Mouse (Mus musculus): ENCODE results near the gene Ect2l. TPM values are rescaled to one million over a fixed set of nuclear protein-coding genes. Genes with fewer than 3 reads are reported as not detected.

Ect2l gene
- polyA plus RNA-seq, 1 experiment = not detected

DNA sequence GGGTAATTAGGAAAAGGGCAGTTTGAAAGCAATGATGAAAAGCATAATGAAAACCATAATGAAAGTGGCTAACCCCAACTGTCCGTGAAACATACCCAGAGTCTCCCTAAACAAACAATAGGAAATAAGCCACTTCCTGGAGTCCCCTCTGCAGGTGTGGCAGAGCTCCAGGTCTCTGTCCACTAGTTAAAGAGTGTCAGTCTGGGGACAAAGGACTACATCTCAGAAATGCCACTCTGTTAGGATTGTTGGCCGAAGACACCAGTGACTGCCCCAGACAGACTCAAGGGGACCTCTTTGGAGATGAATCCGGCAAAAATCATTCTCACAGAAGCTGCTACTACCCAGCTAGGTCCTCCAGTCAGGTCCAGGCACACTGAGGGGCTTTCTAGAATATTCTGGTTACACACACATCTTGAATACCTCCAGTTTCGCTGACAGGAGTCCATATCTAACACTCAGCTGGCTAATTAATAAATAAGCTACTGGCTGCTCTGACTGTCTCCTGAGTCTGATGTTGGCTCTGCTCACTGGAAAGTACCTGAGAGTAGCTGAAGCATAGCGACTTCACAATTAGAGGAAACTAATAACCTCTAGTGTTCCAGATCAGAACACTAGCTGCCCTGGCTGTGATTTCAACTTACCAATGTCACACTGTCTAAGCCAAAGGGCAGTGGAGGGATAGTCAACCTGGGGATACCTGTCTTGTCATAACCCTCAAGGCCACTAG lies 12.2 kb downstream of the Ect2l start:
- H3K27ac ChIP-seq (ENCODE audit: control insufficient read depth, insufficient read depth, low read depth, low read length, poor library complexity) = no peak overlapping the region
- H3K4me1 ChIP-seq (ENCODE audit: control insufficient read depth, insufficient read depth, low read length) = no peaks in the 10 kb centered on the region; the same call in 1 of the 2 replicates
- 81% methylated on average over 5 of the region's 5 CpGs for WGBS
- TF ChIP-seq CTCF (IDR thresholded peaks at IDR 0.05; ENCODE audit: control insufficient read depth, insufficient read depth, low read length) (no peak), POLR2A (IDR thresholded peaks at IDR 0.05; ENCODE audit: borderline replicate concordance, control insufficient read depth, low read depth, low read length) (no peak)
- H3K4me3 ChIP-seq (replicated peaks; ENCODE audit: control insufficient read depth, low read depth, low read length) = no peak overlapping the region

DNA sequence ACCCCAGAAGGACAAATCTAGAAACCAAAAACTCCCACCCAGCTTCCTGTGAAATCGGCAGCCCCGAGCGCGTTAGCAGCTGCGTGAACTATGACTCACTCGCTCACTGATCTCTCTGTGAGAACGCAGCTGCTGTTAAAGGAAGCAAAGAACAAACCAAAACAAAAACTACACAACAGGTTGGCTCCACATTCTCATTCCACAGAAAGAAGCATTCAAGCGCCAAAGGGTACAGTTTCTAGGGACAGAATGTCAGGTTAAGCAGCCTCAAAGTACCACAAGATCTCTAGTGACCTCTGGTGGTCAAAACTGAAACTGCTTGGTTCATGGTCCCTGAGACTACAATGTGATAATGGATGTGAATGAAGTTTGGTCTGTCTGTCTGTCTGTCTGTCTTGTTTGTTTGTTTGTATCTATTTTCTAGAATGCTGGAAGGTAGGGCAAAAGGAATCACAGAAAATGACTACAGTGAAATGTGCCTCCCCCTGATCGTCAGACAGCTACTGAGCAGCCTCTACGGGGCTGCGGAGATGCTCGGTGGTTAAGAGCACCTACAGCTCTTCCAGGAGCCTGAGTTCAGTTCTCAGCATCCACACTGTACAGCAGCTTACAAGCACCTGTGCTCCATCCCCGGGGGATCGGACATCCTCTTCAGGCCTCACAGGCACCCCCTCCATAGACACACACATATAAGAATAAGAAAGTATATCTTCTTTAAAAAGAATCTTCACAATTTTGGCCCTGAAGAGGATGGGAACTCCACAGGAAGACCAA lies 13.3 kb downstream of the Ect2l start:
- 34% methylated on average over 14 of the region's 14 CpGs for WGBS

GRCm38 (mm10) chr10:18194737-18195141 lies 16.0 kb downstream of the Ect2l start:
- H3K27ac ChIP-seq (ENCODE audit: control insufficient read depth, insufficient read depth, low read depth, low read length, poor library complexity) = peak overlapping the region; percentile 72
- WGBS = 35% methylated on average over 14 of the region's 14 CpGs
- H3K4me1 ChIP-seq (ENCODE audit: control insufficient read depth, insufficient read depth, low read length) = no peaks in the 10 kb centered on the region; the same call in 1 of the 2 replicates
- TF ChIP-seq POLR2A (IDR thresholded peaks at IDR 0.05; ENCODE audit: borderline replicate concordance, control insufficient read depth, low read depth, low read length) (no peak), CTCF (IDR thresholded peaks at IDR 0.05; ENCODE audit: control insufficient read depth, insufficient read depth, low read length) (no peak)
- peak overlapping the region; percentile 40 for H3K4me3 ChIP-seq (replicated peaks; ENCODE audit: control insufficient read depth, low read depth, low read length)

More for the DNA sequence above, 13.3 kb downstream of the Ect2l start:
- TF ChIP-seq CTCF (IDR thresholded peaks at IDR 0.05; ENCODE audit: control insufficient read depth, insufficient read depth, low read length) (peak; percentile 48; the same call in 1 of the 2 replicates), POLR2A (IDR thresholded peaks at IDR 0.05; ENCODE audit: borderline replicate concordance, control insufficient read depth, low read depth, low read length) (no peak)
- H3K4me3 ChIP-seq (replicated peaks; ENCODE audit: control insufficient read depth, low read depth, low read length) = peak overlapping the region; percentile 53
- no peaks in the 10 kb centered on the region; the same call in 1 of the 2 replicates for H3K4me1 ChIP-seq (ENCODE audit: control insufficient read depth, insufficient read depth, low read length)
- 0 out of 2 replicates have a peak overlapping the region, but pooled peaks have one; percentile 14 for H3K27ac ChIP-seq (ENCODE audit: control insufficient read depth, insufficient read depth, low read depth, low read length, poor library complexity)

DNA sequence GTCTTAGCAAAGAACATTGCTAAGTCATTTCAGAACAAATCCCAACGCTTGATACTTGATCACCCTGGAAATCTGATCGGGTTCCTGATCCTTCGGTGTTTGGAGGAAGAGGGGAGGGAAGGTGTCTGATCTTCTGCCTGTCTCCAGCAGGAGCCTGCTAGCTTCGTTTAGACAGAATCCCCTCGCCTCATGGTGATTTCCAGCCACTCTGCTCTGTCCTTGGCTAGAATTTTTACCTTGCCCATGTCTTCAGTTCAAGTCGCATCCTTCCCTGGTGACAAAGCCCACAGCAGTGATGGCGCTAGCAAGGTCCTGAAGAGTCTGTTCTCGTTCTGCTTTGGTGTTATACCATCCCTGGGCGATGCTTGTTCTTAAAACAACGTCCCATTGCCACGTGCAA lies 16.5 kb downstream of the Ect2l start:
- H3K4me3 ChIP-seq (replicated peaks; ENCODE audit: control insufficient read depth, low read depth, low read length) = no peak overlapping the region
- H3K4me1 ChIP-seq (ENCODE audit: control insufficient read depth, insufficient read depth, low read length) = no peaks in the 10 kb centered on the region; the same call in 1 of the 2 replicates
- 77% methylated on average over 11 of the region's 11 CpGs for WGBS
- TF ChIP-seq CTCF (IDR thresholded peaks at IDR 0.05; ENCODE audit: control insufficient read depth, insufficient read depth, low read length) (no peak), POLR2A (IDR thresholded peaks at IDR 0.05; ENCODE audit: borderline replicate concordance, control insufficient read depth, low read depth, low read length) (no peak)
- H3K27ac ChIP-seq (ENCODE audit: control insufficient read depth, insufficient read depth, low read depth, low read length, poor library complexity) = peak overlapping the region; percentile 72; the same call in 1 of the 2 replicates

GRCm38 (mm10) chr10:18193221-18193620 lies 17.5 kb downstream of the Ect2l start:
- TF ChIP-seq CTCF (IDR thresholded peaks at IDR 0.05; ENCODE audit: control insufficient read depth, insufficient read depth, low read length) = no peak
- no peak for TF ChIP-seq POLR2A (IDR thresholded peaks at IDR 0.05; ENCODE audit: borderline replicate concordance, control insufficient read depth, low read depth, low read length)
- WGBS = 23% methylated on average over 11 of the region's 11 CpGs
- Histone ChIP-seq H3K4me1 (ENCODE audit: control insufficient read depth, insufficient read depth, low read length) (no peaks in the 10 kb centered on the region; the same call in 1 of the 2 replicates), H3K27ac (ENCODE audit: control insufficient read depth, insufficient read depth, low read depth, low read length, poor library complexity) (no peak overlapping the region), H3K4me3 (replicated peaks; ENCODE audit: control insufficient read depth, low read depth, low read length) (no peak overlapping the region)

- no peak for TF ChIP-seq POLR2A (IDR thresholded peaks at IDR 0.05; ENCODE audit: borderline replicate concordance, control insufficient read depth, low read depth, low read length)
- TF ChIP-seq CTCF (IDR thresholded peaks at IDR 0.05; ENCODE audit: control insufficient read depth, insufficient read depth, low read length) = no peak
- WGBS = 11% methylated on average over 8 of the region's 8 CpGs
- H3K27ac ChIP-seq (ENCODE audit: control insufficient read depth, insufficient read depth, low read depth, low read length, poor library complexity) = no peak overlapping the region
- no peak overlapping the region for H3K4me3 ChIP-seq (replicated peaks; ENCODE audit: control insufficient read depth, low read depth, low read length)
- H3K4me1 ChIP-seq (ENCODE audit: control insufficient read depth, insufficient read depth, low read length) = no peaks in the 10 kb centered on the region; the same call in 1 of the 2 replicates
Observed at GRCm38 (mm10) chr10:18191706-18192105, 19.0 kb downstream of the Ect2l start.

DNA sequence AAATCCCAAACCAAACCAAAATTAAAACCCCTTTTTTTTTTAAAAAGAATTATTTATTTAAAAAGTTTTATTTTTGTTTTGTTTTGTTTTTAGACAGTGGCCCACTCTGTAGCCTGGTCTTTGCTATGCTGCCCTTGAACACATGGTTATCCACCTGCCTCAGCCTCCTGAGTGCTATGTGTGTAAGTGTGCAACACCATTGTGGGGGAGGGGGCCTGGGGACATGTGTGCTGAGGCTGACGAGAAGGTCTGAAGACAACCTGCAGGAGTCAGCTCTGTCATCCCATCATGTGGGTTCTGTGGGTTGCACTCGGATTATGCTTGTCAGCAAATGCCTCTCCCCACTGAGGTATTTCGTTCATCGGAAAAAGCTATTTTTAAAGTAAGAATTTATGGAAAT lies 21.2 kb downstream of the Ect2l start:
- TF ChIP-seq POLR2A (IDR thresholded peaks at IDR 0.05; ENCODE audit: borderline replicate concordance, control insufficient read depth, low read depth, low read length) (no peak), CTCF (IDR thresholded peaks at IDR 0.05; ENCODE audit: control insufficient read depth, insufficient read depth, low read length) (no peak)
- WGBS = 78% methylated on average over 4 of the region's 4 CpGs
- H3K4me3 ChIP-seq (replicated peaks; ENCODE audit: control insufficient read depth, low read depth, low read length) = no peak overlapping the region
- no peak overlapping the region for H3K27ac ChIP-seq (ENCODE audit: control insufficient read depth, insufficient read depth, low read depth, low read length, poor library complexity)
- H3K4me1 ChIP-seq (ENCODE audit: control insufficient read depth, insufficient read depth, low read length) = no peaks in the 10 kb centered on the region; the same call in 1 of the 2 replicates

GRCm38 (mm10) chr10:18188564-18188963 lies 22.1 kb downstream of the Ect2l start:
- Histone ChIP-seq H3K27ac (ENCODE audit: control insufficient read depth, insufficient read depth, low read depth, low read length, poor library complexity) (no peak overlapping the region), H3K4me3 (replicated peaks; ENCODE audit: control insufficient read depth, low read depth, low read length) (no peak overlapping the region), H3K4me1 (ENCODE audit: control insufficient read depth, insufficient read depth, low read length) (no peaks in the 10 kb centered on the region)
- 66% methylated on average over 6 of the region's 6 CpGs for WGBS
- TF ChIP-seq POLR2A (IDR thresholded peaks at IDR 0.05; ENCODE audit: borderline replicate concordance, control insufficient read depth, low read depth, low read length) (no peak), CTCF (IDR thresholded peaks at IDR 0.05; ENCODE audit: control insufficient read depth, insufficient read depth, low read length) (no peak)
